Mouse (Mus musculus) left cerebral cortex, postnatal 36 days (tissue): ENCODE results near the gene Mta3. TPM values are rescaled to one million over a fixed set of nuclear protein-coding genes. Genes with fewer than 3 reads are reported as not detected.

ENCODE experiments used
- DNase-seq, 2 experiments: peaks; one replicate each; pipeline ENCODE4 v3.0.0; 2021 to 2022; ENCODE audit warnings: low spot score in 2 of 2, mixed read lengths in 1 of 2
- intact Hi-C: fragments of 180-260 bp; cut with DNase I; formaldehyde crosslinking; loops from one replicate; pipeline ENCODE4 v1.15.1; 2025
- total RNA-seq, 2 experiments: library from RNA; stranded (reverse); gene quantifications; 2 replicates each; pipeline ENCODE4 v1.2.3; 2021

Mta3 gene
- total RNA-seq, 2 experiments from 2014 or later = 84.4 to 87.5 TPM

- DNase-seq = no peak
- intact Hi-C loops = no loop called here
These were observed 41.6 kb downstream of the Mta3 start for GRCm38 (mm10) chr17:83747405-83748160.

- intact Hi-C loops = no loop called here
- DNase-seq = no peak
These were observed 44.4 kb downstream of the Mta3 start for GRCm38 (mm10) chr17:83750216-83750950.

GRCm38 (mm10) chr17:83753112-83753899, 47.3 kb downstream of the Mta3 start:
- DNase-seq = no peak
- intact Hi-C loops = no loop called here

- no peak for DNase-seq
- intact Hi-C loops = no loop called here
These were observed 52.1 kb downstream of the Mta3 start for GRCm38 (mm10) chr17:83758096-83758495.

GRCm38 (mm10) chr17:83759547-83759946, 53.6 kb downstream of the Mta3 start:
- no peak for DNase-seq
- intact Hi-C loops = no loop called here

GRCm38 (mm10) chr17:83764538-83764937, 58.6 kb downstream of the Mta3 start:
- intact Hi-C loops = no loop called here
- DNase-seq = no peak

GRCm38 (mm10) chr17:83767064-83767463, 61.1 kb downstream of the Mta3 start:
- intact Hi-C loops = no loop called here
- DNase-seq = no peak

GRCm38 (mm10) chr17:83768309-83768708, 62.3 kb downstream of the Mta3 start:
- intact Hi-C loops = no loop called here
- no peak for DNase-seq

GRCm38 (mm10) chr17:83770371-83770770, 64.4 kb downstream of the Mta3 start:
- intact Hi-C loops = no loop called here
- DNase-seq = no peak

- intact Hi-C loops = no loop called here
- DNase-seq = no peak
These were observed 65.0 kb downstream of the Mta3 start for GRCm38 (mm10) chr17:83770931-83771330.

- no peak for DNase-seq
- intact Hi-C loops = no loop called here
These were observed 66.1 kb downstream of the Mta3 start for GRCm38 (mm10) chr17:83772110-83772509.

- intact Hi-C loops = no loop called here
- no peak for DNase-seq
These were observed 66.7 kb downstream of the Mta3 start for GRCm38 (mm10) chr17:83772711-83773110.

- DNase-seq = no peak
- intact Hi-C loops = no loop called here
These were observed 71.0 kb downstream of the Mta3 start for GRCm38 (mm10) chr17:83776965-83777364.

GRCm38 (mm10) chr17:83777462-83778051, 71.6 kb downstream of the Mta3 start:
- DNase-seq = no peak
- intact Hi-C loops = no loop called here

GRCm38 (mm10) chr17:83780228-83780627, 74.3 kb downstream of the Mta3 start:
- intact Hi-C loops = no loop called here
- DNase-seq = no peak

GRCm38 (mm10) chr17:83782740-83783139, 76.8 kb downstream of the Mta3 start:
- peak; percentile 52 to 54 for DNase-seq
- intact Hi-C loops = no loop called here

GRCm38 (mm10) chr17:83786418-83786817, 80.5 kb downstream of the Mta3 start:
- intact Hi-C loops = no loop called here
- DNase-seq = no peak

GRCm38 (mm10) chr17:83790158-83790557, 84.2 kb downstream of the Mta3 start:
- no peak for DNase-seq
- intact Hi-C loops = no loop called here

GRCm38 (mm10) chr17:83792388-83792787, 86.4 kb downstream of the Mta3 start:
- intact Hi-C loops = no loop called here
- DNase-seq = no peak

- DNase-seq = no peak
- intact Hi-C loops = no loop called here
These were observed 89.2 kb downstream of the Mta3 start for GRCm38 (mm10) chr17:83795121-83795520.
